Mouse (Mus musculus): Measurements from ENCODE around the gene Gmnn. TPM values are rescaled to one million over a fixed set of nuclear protein-coding genes. Genes with fewer than 3 reads are reported as not detected.
A peak's percentile ranks its signal among the peaks of the same experiment; 100 is the strongest.

The Gmnn gene
- total RNA-seq, 1 experiment: 98.6 TPM

GRCm38 (mm10) chr13:24760351-24760870 is 1.3 kb downstream of the Gmnn start:
- in situ Hi-C loops (cut with MboI; ENCODE audit: low sequenced_read_pairs in 2 of 2, unreplicated experiment in 2 of 2): no loop called here
- no peak for DNase-seq (ENCODE audit: low read depth, low spot score)
- H3K4me1 ChIP-seq (ENCODE audit: control insufficient read depth in 2 of 2, insufficient read depth in 2 of 2, low read length in 2 of 2, poor library complexity in 1 of 2): peaks cover 2 to 10% of the 10 kb centered on the region in 2 experiments; a peak in 2 of 4 replicates
- no peaks in the 10 kb centered on the region for H3K9me3 ChIP-seq (ENCODE audit: control insufficient read depth, insufficient read depth, low read depth, low read length)
- no peak overlapping the region; the same call in 1 of the 2 replicates for H3K27ac ChIP-seq (ENCODE audit: insufficient read depth, low read depth, low read length, poor library complexity, severe bottlenecking)
- peak overlapping the region; percentile 85 for H3K4me3 ChIP-seq (ENCODE audit: insufficient read depth in 1 of 2, low read depth in 1 of 2, low read length in 2 of 2, poor library complexity in 1 of 2, severe bottlenecking in 1 of 2)
- TF ChIP-seq ZNF384 (IDR thresholded peaks at IDR 0.05; ENCODE audit: low read depth, low read length): no peak
- no peak for TF ChIP-seq MAFK (IDR thresholded peaks at IDR 0.05; ENCODE audit: insufficient read depth, low read depth, low read length)
- no peak for TF ChIP-seq CHD2 (IDR thresholded peaks at IDR 0.05; ENCODE audit: low read depth, low read length)
- TF ChIP-seq ZC3H11A (IDR thresholded peaks at IDR 0.05; ENCODE audit: borderline replicate concordance, low read depth, low read length): no peak
- TF ChIP-seq HCFC1 (IDR thresholded peaks at IDR 0.05; ENCODE audit: borderline replicate concordance, insufficient read depth, low read length): no peak
- peaks cover 22% of the 10 kb centered on the region for H3K36me3 ChIP-seq (ENCODE audit: control insufficient read depth, insufficient read depth, low read length, poor library complexity, severe bottlenecking)
- H3K9ac ChIP-seq (ENCODE audit: insufficient read depth, low read depth, low read length, poor library complexity, severe bottlenecking): peak overlapping the region; percentile 82; the same call in 1 of the 2 replicates

GRCm38 (mm10) chr13:24759451-24759850 is 2.3 kb downstream of the Gmnn start:
- in situ Hi-C loops (cut with MboI; ENCODE audit: low sequenced_read_pairs in 2 of 2, unreplicated experiment in 2 of 2): no loop called here
- no peak for DNase-seq (ENCODE audit: low read depth, low spot score)
- TF ChIP-seq MAFK (IDR thresholded peaks at IDR 0.05; ENCODE audit: insufficient read depth, low read depth, low read length): no peak
- no peak for TF ChIP-seq HCFC1 (IDR thresholded peaks at IDR 0.05; ENCODE audit: borderline replicate concordance, insufficient read depth, low read length)
- TF ChIP-seq ZC3H11A (IDR thresholded peaks at IDR 0.05; ENCODE audit: borderline replicate concordance, low read depth, low read length): no peak
- TF ChIP-seq CHD2 (IDR thresholded peaks at IDR 0.05; ENCODE audit: low read depth, low read length): no peak
- TF ChIP-seq ZNF384 (IDR thresholded peaks at IDR 0.05; ENCODE audit: low read depth, low read length): no peak
- Histone ChIP-seq H3K4me1 (ENCODE audit: control insufficient read depth in 2 of 2, insufficient read depth in 2 of 2, low read length in 2 of 2, poor library complexity in 1 of 2) (peaks cover 2 to 10% of the 10 kb centered on the region in 2 experiments; a peak in 2 of 4 replicates), H3K9ac (ENCODE audit: insufficient read depth, low read depth, low read length, poor library complexity, severe bottlenecking) (no peak overlapping the region), H3K4me3 (ENCODE audit: insufficient read depth in 1 of 2, low read depth in 1 of 2, low read length in 2 of 2, poor library complexity in 1 of 2, severe bottlenecking in 1 of 2) (no peak overlapping the region), H3K36me3 (ENCODE audit: control insufficient read depth, insufficient read depth, low read length, poor library complexity, severe bottlenecking) (peaks cover 26% of the 10 kb centered on the region), H3K27ac (ENCODE audit: insufficient read depth, low read depth, low read length, poor library complexity, severe bottlenecking) (no peak overlapping the region), H3K9me3 (ENCODE audit: control insufficient read depth, insufficient read depth, low read depth, low read length) (no peaks in the 10 kb centered on the region)

GRCm38 (mm10) chr13:24757820-24758564 is 3.7 kb downstream of the Gmnn start:
- H3K9me3 ChIP-seq (ENCODE audit: control insufficient read depth, insufficient read depth, low read depth, low read length): no peaks in the 10 kb centered on the region
- no peak overlapping the region for H3K9ac ChIP-seq (ENCODE audit: insufficient read depth, low read depth, low read length, poor library complexity, severe bottlenecking)
- TF ChIP-seq ZNF384 (IDR thresholded peaks at IDR 0.05; ENCODE audit: low read depth, low read length) (no peak), MAFK (IDR thresholded peaks at IDR 0.05; ENCODE audit: insufficient read depth, low read depth, low read length) (no peak), ZC3H11A (IDR thresholded peaks at IDR 0.05; ENCODE audit: borderline replicate concordance, low read depth, low read length) (no peak), HCFC1 (IDR thresholded peaks at IDR 0.05; ENCODE audit: borderline replicate concordance, insufficient read depth, low read length) (no peak), CHD2 (IDR thresholded peaks at IDR 0.05; ENCODE audit: low read depth, low read length) (no peak)
- peaks cover 31% of the 10 kb centered on the region for H3K36me3 ChIP-seq (ENCODE audit: control insufficient read depth, insufficient read depth, low read length, poor library complexity, severe bottlenecking)
- DNase-seq (ENCODE audit: low read depth, low spot score): no peak
- no peak overlapping the region for H3K4me3 ChIP-seq (ENCODE audit: insufficient read depth in 1 of 2, low read depth in 1 of 2, low read length in 2 of 2, poor library complexity in 1 of 2, severe bottlenecking in 1 of 2)
- H3K4me1 ChIP-seq (ENCODE audit: control insufficient read depth in 2 of 2, insufficient read depth in 2 of 2, low read length in 2 of 2, poor library complexity in 1 of 2): peaks cover 2 to 6% of the 10 kb centered on the region in 2 experiments; a peak in 2 of 4 replicates
- in situ Hi-C loops (cut with MboI; ENCODE audit: low sequenced_read_pairs in 2 of 2, unreplicated experiment in 2 of 2): no loop called here
- H3K27ac ChIP-seq (ENCODE audit: insufficient read depth, low read depth, low read length, poor library complexity, severe bottlenecking): no peak overlapping the region

GRCm38 (mm10) chr13:24756756-24757155 is 5.0 kb downstream of the Gmnn start:
- in situ Hi-C loops (cut with MboI; ENCODE audit: low sequenced_read_pairs in 2 of 2, unreplicated experiment in 2 of 2): no loop called here
- no peaks in the 10 kb centered on the region for H3K9me3 ChIP-seq (ENCODE audit: control insufficient read depth, insufficient read depth, low read depth, low read length)
- peaks cover 37% of the 10 kb centered on the region for H3K36me3 ChIP-seq (ENCODE audit: control insufficient read depth, insufficient read depth, low read length, poor library complexity, severe bottlenecking)
- H3K4me3 ChIP-seq (ENCODE audit: insufficient read depth in 1 of 2, low read depth in 1 of 2, low read length in 2 of 2, poor library complexity in 1 of 2, severe bottlenecking in 1 of 2): no peak overlapping the region
- no peak for DNase-seq (ENCODE audit: low read depth, low spot score)
- no peak for TF ChIP-seq ZC3H11A (IDR thresholded peaks at IDR 0.05; ENCODE audit: borderline replicate concordance, low read depth, low read length)
- no peak for TF ChIP-seq CHD2 (IDR thresholded peaks at IDR 0.05; ENCODE audit: low read depth, low read length)
- TF ChIP-seq MAFK (IDR thresholded peaks at IDR 0.05; ENCODE audit: insufficient read depth, low read depth, low read length): no peak
- TF ChIP-seq HCFC1 (IDR thresholded peaks at IDR 0.05; ENCODE audit: borderline replicate concordance, insufficient read depth, low read length): no peak
- TF ChIP-seq ZNF384 (IDR thresholded peaks at IDR 0.05; ENCODE audit: low read depth, low read length): no peak
- no peak overlapping the region for H3K9ac ChIP-seq (ENCODE audit: insufficient read depth, low read depth, low read length, poor library complexity, severe bottlenecking)
- peaks cover 0 to 3% of the 10 kb centered on the region in 2 experiments; a peak in 1 of 4 replicates for H3K4me1 ChIP-seq (ENCODE audit: control insufficient read depth in 2 of 2, insufficient read depth in 2 of 2, low read length in 2 of 2, poor library complexity in 1 of 2)
- no peak overlapping the region for H3K27ac ChIP-seq (ENCODE audit: insufficient read depth, low read depth, low read length, poor library complexity, severe bottlenecking)
